Mouse (Mus musculus) E14TG2a.4 (cell line): ENCODE measurements around the gene Git1.

ENCODE experiments used
- CTCF ChIP-seq: conservative IDR thresholded peaks from 2 replicates; pipeline ENCODE4 v1.5.1; 2014; ENCODE audit warnings: low read length
- NANOG ChIP-seq: IDR thresholded peaks from 2 replicates; pipeline ENCODE4 v1.6.1; 2014; ENCODE audit warnings: borderline replicate concordance, low read length, mixed read lengths
- POU5F1 ChIP-seq: IDR thresholded peaks from 2 replicates; pipeline ENCODE4 v1.6.1; 2014; ENCODE audit warnings: low read length, borderline replicate concordance

DNA sequence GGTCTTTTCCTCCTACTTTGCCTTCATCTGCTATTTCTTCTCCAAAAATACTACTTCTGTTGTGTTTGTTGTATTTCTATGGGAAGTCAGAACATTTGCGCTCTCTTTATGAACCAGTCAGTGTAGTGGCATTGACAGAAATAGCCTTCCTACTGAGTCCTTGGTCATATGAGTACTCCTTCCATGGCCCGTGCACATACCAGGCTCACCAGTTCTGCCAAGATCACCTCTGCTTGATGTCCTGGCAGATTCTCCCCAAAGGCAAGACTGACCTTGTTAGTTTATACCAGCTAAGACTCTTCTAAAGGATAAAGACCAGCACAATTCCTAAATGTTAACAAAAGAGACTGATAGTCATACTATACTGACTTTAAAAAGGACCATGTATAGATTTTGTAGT is 41.7 kb upstream of the Git1 start:
- TF ChIP-seq CTCF (no peak), POU5F1 (no peak), NANOG (no peak)
